Mouse (Mus musculus) stomach, postnatal 0 days (tissue): ENCODE results near the gene Cmya5. TPM values are rescaled to one million over a fixed set of nuclear protein-coding genes. Genes with fewer than 3 reads are reported as not detected.

Experiments used
- ATAC-seq: fragments of 200-750 bp; cut with Nextera tagmentation; 2 replicates; pipeline ENCODE4 v1.8.0; 2017; ENCODE audit not compliant: low FRiP score, low TSS enrichment
- DNase-seq: peaks from one replicate; pipeline ENCODE4 v3.0.0-alpha.2; 2016; ENCODE audit warnings: low spot score
- H3K27ac ChIP-seq: fragments of 300-500 bp; sonication (generic); replicated peaks from 2 replicates; pipeline ENCODE4 v1.5.1; 2014; ENCODE audit warnings: mild to moderate bottlenecking, control low read depth
- H3K27me3 ChIP-seq: fragments of 300-500 bp; sonication (generic); 2 replicates; pipeline ENCODE4 v1.6.1; 2014; ENCODE audit warnings: low read length; ENCODE audit not compliant: control insufficient read depth, insufficient read depth
- H3K36me3 ChIP-seq: fragments of 300-500 bp; sonication (generic); 2 replicates; pipeline ENCODE4 v1.6.1; 2014; ENCODE audit warnings: low read length, mixed read lengths; ENCODE audit not compliant: control insufficient read depth, insufficient read depth
- H3K4me1 ChIP-seq: fragments of 300-500 bp; sonication (generic); replicated peaks from 2 replicates; pipeline ENCODE4 v1.6.1; 2014; ENCODE audit warnings: antibody characterized with exemption; ENCODE audit not compliant: control insufficient read depth, insufficient read depth
- H3K4me2 ChIP-seq: fragments of 300-500 bp; sonication (generic); replicated peaks from 2 replicates; pipeline ENCODE4 v1.6.1; 2014; ENCODE audit warnings: low read depth, mild to moderate bottlenecking, control low read depth, moderate library complexity
- H3K4me3 ChIP-seq: fragments of 300-500 bp; sonication (generic); 2 replicates; pipeline ENCODE4 v1.5.1; 2014; ENCODE audit warnings: low read depth, low read length, control low read depth
- H3K9ac ChIP-seq: fragments of 300-500 bp; sonication (generic); 2 replicates; pipeline ENCODE4 v1.6.1; 2014; ENCODE audit warnings: mild to moderate bottlenecking, low read length, control low read depth, mixed read lengths
- H3K9me3 ChIP-seq: fragments of 300-500 bp; sonication (generic); 2 replicates; pipeline ENCODE4 v1.6.1; 2016; ENCODE audit warnings: low read length; ENCODE audit not compliant: control insufficient read depth
- CTCF ChIP-seq: IDR thresholded peaks from 2 replicates; pipeline ENCODE4 v1.5.1; 2016; ENCODE audit warnings: antibody characterized with exemption, low read depth, mild to moderate bottlenecking, moderate library complexity
- EP300 ChIP-seq: optimal IDR thresholded peaks from 2 replicates; pipeline ENCODE3; 2016; ENCODE audit warnings: antibody characterized with exemption
- WGBS: fragments of 180-500 bp; shearing (Covaris S2); extraction: QIAGEN DNeasy Blood & Tissue Kit; methylation state at CpG from one replicate; pipeline ENCODE4 v1.1.7; 2014; 5-methylcytosine and 5-hydroxymethylcytosine counted together
- polyA plus RNA-seq: library from polyadenylated mRNA; unstranded; fragments of >200 nt; fragmentation: Nextera tagmentation; extraction: Ambion mirVana; gene quantifications from 2 replicates; pipeline ENCODE4 v1.2.1, GENCODE M21; 2015

Gene Cmya5
- polyA plus RNA-seq, 1 experiment from 2014 or later: 0.13 TPM

GRCm38 (mm10) chr13:93004003-93004402 is 140.5 kb downstream of the Cmya5 start:
- no peak overlapping the region for H3K4me3 ChIP-seq
- no peak for DNase-seq

GRCm38 (mm10) chr13:93002456-93002855 is 142.1 kb downstream of the Cmya5 start:
- TF ChIP-seq CTCF (no peak), EP300 (no peak)
- ATAC-seq: no peak
- 57% methylated on average over 2 of the region's 2 CpGs for WGBS

More at GRCm38 (mm10) chr13:93004003-93004402, 140.5 kb downstream of the Cmya5 start:
- no peak for ATAC-seq
- no peak overlapping the region for H3K9ac ChIP-seq
- H3K9me3 ChIP-seq: no peaks in the 10 kb centered on the region
- H3K36me3 ChIP-seq: no peaks in the 10 kb centered on the region
- H3K4me1 ChIP-seq: no peaks in the 10 kb centered on the region
- WGBS: 68% methylated on average over 6 of the region's 6 CpGs
- no peaks in the 10 kb centered on the region for H3K27me3 ChIP-seq
- TF ChIP-seq EP300: no peak
- H3K4me2 ChIP-seq: no peak overlapping the region
- no peak overlapping the region for H3K27ac ChIP-seq

GRCm38 (mm10) chr13:93000640-93001351 is 143.7 kb downstream of the Cmya5 start:
- Histone ChIP-seq H3K4me3 (no peak overlapping the region), H3K36me3 (no peaks in the 10 kb centered on the region), H3K4me2 (no peak overlapping the region), H3K4me1 (no peaks in the 10 kb centered on the region), H3K27ac (no peak overlapping the region), H3K27me3 (no peaks in the 10 kb centered on the region), H3K9me3 (no peaks in the 10 kb centered on the region), H3K9ac (no peak overlapping the region)
- ATAC-seq (no peak), DNase-seq (no peak)
- no peak for TF ChIP-seq CTCF
- TF ChIP-seq EP300: no peak
- WGBS: 61% methylated on average over 12 of the region's 12 CpGs

More at GRCm38 (mm10) chr13:93002456-93002855, 142.1 kb downstream of the Cmya5 start:
- H3K9me3 ChIP-seq: no peaks in the 10 kb centered on the region
- H3K4me2 ChIP-seq: no peak overlapping the region
- H3K36me3 ChIP-seq: no peaks in the 10 kb centered on the region
- no peak overlapping the region for H3K4me3 ChIP-seq
- no peaks in the 10 kb centered on the region for H3K4me1 ChIP-seq
- no peak for DNase-seq
- no peaks in the 10 kb centered on the region for H3K27me3 ChIP-seq
- no peak overlapping the region for H3K27ac ChIP-seq
- H3K9ac ChIP-seq: no peak overlapping the region

- Histone ChIP-seq H3K27me3 (no peaks in the 10 kb centered on the region), H3K27ac (no peak overlapping the region), H3K4me1 (no peaks in the 10 kb centered on the region), H3K4me3 (no peak overlapping the region), H3K9ac (no peak overlapping the region), H3K9me3 (no peaks in the 10 kb centered on the region), H3K4me2 (no peak overlapping the region), H3K36me3 (no peaks in the 10 kb centered on the region)
- ATAC-seq: no peak
- TF ChIP-seq EP300: no peak
- TF ChIP-seq CTCF: no peak
- WGBS: 59% methylated on average over 9 of the region's 9 CpGs
- DNase-seq: no peak
Observed at GRCm38 (mm10) chr13:92999860-93000259, 144.7 kb downstream of the Cmya5 start.

GRCm38 (mm10) chr13:92994743-92995142 is 149.8 kb downstream of the Cmya5 start:
- Histone ChIP-seq H3K27ac (no peak overlapping the region), H3K36me3 (no peaks in the 10 kb centered on the region), H3K9me3 (no peaks in the 10 kb centered on the region), H3K4me2 (no peak overlapping the region), H3K27me3 (no peaks in the 10 kb centered on the region), H3K4me1 (no peaks in the 10 kb centered on the region), H3K9ac (no peak overlapping the region), H3K4me3 (no peak overlapping the region)
- TF ChIP-seq CTCF: no peak
- no peak for TF ChIP-seq EP300
- DNase-seq (no peak), ATAC-seq (no peak)

- Histone ChIP-seq H3K4me1 (no peaks in the 10 kb centered on the region), H3K27ac (no peak overlapping the region), H3K9ac (no peak overlapping the region), H3K27me3 (no peaks in the 10 kb centered on the region), H3K9me3 (no peaks in the 10 kb centered on the region), H3K4me3 (no peak overlapping the region), H3K4me2 (no peak overlapping the region), H3K36me3 (no peaks in the 10 kb centered on the region)
- TF ChIP-seq EP300 (no peak), CTCF (no peak)
- no peak for DNase-seq
- ATAC-seq: no peak
- 89% methylated on average over 5 of the region's 5 CpGs for WGBS
Observed at GRCm38 (mm10) chr13:92992823-92993222, 151.7 kb downstream of the Cmya5 start.

Other genes with a start within 250 kb of the Cmya5 start
- 25.4 and 27.7 TPM in 2 replicates for gene Tent2, start 47.7 kb upstream of the Cmya5 start, polyA plus RNA-seq
- 2.2 and 2.4 TPM in 2 replicates for gene Homer1, start 154.9 kb upstream of the Cmya5 start, polyA plus RNA-seq